Mouse (Mus musculus) c-Kit-negative CD71-positive TER-119-positive erythroid progenitor cells, embryonic 14.5 days (primary cell): Measurements from ENCODE around the gene Myo16.

Experiments used
- DNase-seq: peaks from one replicate; pipeline ENCODE4 v3.0.0-alpha.2; 2013; ENCODE audit warnings: low read depth, low spot score

The Myo16 gene

GRCm38 (mm10) chr8:10665821-10666283, 512.1 kb downstream of the Myo16 start:
- no peak for DNase-seq

- no peak for DNase-seq
Observed at GRCm38 (mm10) chr8:10671862-10672548, 518.3 kb downstream of the Myo16 start.

GRCm38 (mm10) chr8:10677840-10678410, 524.2 kb downstream of the Myo16 start:
- no peak for DNase-seq

- no peak for DNase-seq
Observed at GRCm38 (mm10) chr8:10681926-10682325, 528.2 kb downstream of the Myo16 start.

GRCm38 (mm10) chr8:10683088-10683487, 529.4 kb downstream of the Myo16 start:
- DNase-seq = no peak
